Mouse (Mus musculus) CD4-positive, CD25-positive, alpha-beta regulatory T cell, adult 4 months (primary cell): ENCODE measurements at regions not wholly inside any gene's neighbourhood (a gene's known extent, or its start where the extent isn't known, plus 50 kb on each side); places are given as distances from the start of the nearest gene placed in this dataset.

Experiments
- ATAC-seq: one replicate; pipeline ENCODE4 v1.8.0; 2017

- ATAC-seq, result no peak
Observed at GRCm38 (mm10) chr4:89446156-89446716, 135.4 kb upstream of the Cdkn2b start.

GRCm38 (mm10) chr4:89445214-89446155, 134.6 kb upstream of the Cdkn2b start:
- no peak for ATAC-seq

- ATAC-seq, result no peak
Observed at GRCm38 (mm10) chr4:89442526-89442925, 131.7 kb upstream of the Cdkn2b start.

GRCm38 (mm10) chr4:89440821-89441220, 130.0 kb upstream of the Cdkn2b start:
- ATAC-seq, result no peak

- no peak for ATAC-seq
Observed at GRCm38 (mm10) chr4:89440326-89440725, 129.5 kb upstream of the Cdkn2b start.

GRCm38 (mm10) chr4:89438665-89439064, 127.8 kb upstream of the Cdkn2b start:
- ATAC-seq, result no peak

- ATAC-seq, result no peak
Observed at GRCm38 (mm10) chr4:89436764-89437163, 125.9 kb upstream of the Cdkn2b start.

GRCm38 (mm10) chr4:89434152-89434551, 123.3 kb upstream of the Cdkn2b start:
- ATAC-seq, result no peak

GRCm38 (mm10) chr4:89433528-89433927, 122.7 kb upstream of the Cdkn2b start:
- ATAC-seq, result no peak

GRCm38 (mm10) chr4:89431520-89431919, 120.7 kb upstream of the Cdkn2b start:
- no peak for ATAC-seq

- no peak for ATAC-seq
Observed at GRCm38 (mm10) chr4:89428465-89428864, 117.6 kb upstream of the Cdkn2b start.

- no peak for ATAC-seq
Observed at GRCm38 (mm10) chr4:89427345-89428293, 116.8 kb upstream of the Cdkn2b start.

GRCm38 (mm10) chr4:89425916-89426315, 115.1 kb upstream of the Cdkn2b start:
- no peak for ATAC-seq

GRCm38 (mm10) chr4:89421694-89422354, 111.0 kb upstream of the Cdkn2b start:
- ATAC-seq, result no peak

GRCm38 (mm10) chr4:89420868-89421267, 110.0 kb upstream of the Cdkn2b start:
- no peak for ATAC-seq

- ATAC-seq, result no peak
Observed at GRCm38 (mm10) chr4:89419507-89419906, 108.7 kb upstream of the Cdkn2b start.

GRCm38 (mm10) chr4:89405624-89406167, 94.9 kb upstream of the Cdkn2b start:
- ATAC-seq, result no peak

GRCm38 (mm10) chr4:89403151-89403550, 92.3 kb upstream of the Cdkn2b start:
- ATAC-seq, result no peak

- ATAC-seq, result no peak
Observed at GRCm38 (mm10) chr4:89402324-89402723, 91.5 kb upstream of the Cdkn2b start.

GRCm38 (mm10) chr4:89401696-89402095, 90.9 kb upstream of the Cdkn2b start:
- ATAC-seq, result no peak

GRCm38 (mm10) chr4:89400342-89400741, 89.5 kb upstream of the Cdkn2b start:
- no peak for ATAC-seq

GRCm38 (mm10) chr4:89399277-89399676, 88.4 kb upstream of the Cdkn2b start:
- ATAC-seq, result no peak
